Mouse (Mus musculus) limb, embryonic 10.5 days (tissue): ENCODE measurements around the gene Chd9. TPM values are rescaled to one million over a fixed set of nuclear protein-coding genes. Genes with fewer than 3 reads are reported as not detected.
"Not testable (repeated sequence)": the region's sequence is repeated elsewhere in the genome, so short reads cannot be mapped to it uniquely, and the experiment has no call there.

ENCODE experiments used
- DNase-seq: peaks from one replicate; pipeline ENCODE4 v3.0.0-alpha.2; 2017; ENCODE audit warnings: low spot score
- H3K27ac ChIP-seq: fragments of 300-500 bp; sonication (generic); 2 replicates; pipeline ENCODE4 v1.5.1; 2016; ENCODE audit warnings: mild to moderate bottlenecking
- H3K27me3 ChIP-seq: fragments of 300-500 bp; sonication (generic); 2 replicates; pipeline ENCODE4 v1.6.1; 2016; ENCODE audit warnings: low read depth, mild to moderate bottlenecking; ENCODE audit not compliant: poor library complexity, severe bottlenecking
- H3K36me3 ChIP-seq: fragments of 300-500 bp; sonication (generic); 2 replicates; pipeline ENCODE4 v1.6.1; 2016; ENCODE audit warnings: mild to moderate bottlenecking, moderate library complexity
- H3K4me1 ChIP-seq: fragments of 300-500 bp; sonication (generic); 2 replicates; pipeline ENCODE4 v1.6.1; 2016
- H3K4me3 ChIP-seq: fragments of 300-500 bp; sonication (generic); 2 replicates; pipeline ENCODE4 v1.5.1; 2016; ENCODE audit warnings: mild to moderate bottlenecking, moderate library complexity
- H3K9me3 ChIP-seq: fragments of 300-500 bp; sonication (generic); replicated peaks from 2 replicates; pipeline ENCODE4 v1.6.1; 2016; ENCODE audit warnings: mild to moderate bottlenecking
- WGBS: fragments of 180-500 bp; shearing (Covaris S2); methylation state at CpG from one replicate; pipeline ENCODE4 v1.1.7; 2016; 5-methylcytosine and 5-hydroxymethylcytosine counted together
- polyA plus RNA-seq: library from polyadenylated mRNA; unstranded; fragments of >200 nt; fragmentation: Nextera tagmentation; extraction: Ambion mirVana; gene quantifications from 2 replicates; pipeline ENCODE4 v1.2.1, GENCODE M21; 2016

Chd9 gene
- polyA plus RNA-seq, 1 experiment from 2014 or later: 45.5 TPM

DNA sequence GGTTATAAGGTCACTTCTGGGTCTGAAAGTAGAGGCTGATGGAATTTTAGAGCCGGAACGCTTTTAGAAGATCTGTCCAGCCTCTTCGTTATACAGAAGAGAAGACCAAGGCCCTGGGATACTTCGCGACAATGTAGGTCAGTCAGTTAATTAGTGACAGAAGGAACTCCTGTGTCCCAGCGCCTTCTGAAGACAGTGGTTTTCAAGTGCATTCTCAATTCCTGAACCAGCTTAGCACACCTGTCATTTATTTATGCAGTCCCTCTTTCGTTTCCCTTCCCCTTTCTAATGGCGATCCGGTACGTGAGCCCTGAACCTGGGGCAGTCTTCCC is 79.3 kb downstream of the Chd9 start:
- WGBS: 21% methylated on average over 10 of the region's 10 CpGs
- Histone ChIP-seq H3K9me3 (no peaks in the 10 kb centered on the region), H3K27ac (peak overlapping the region; percentile 97), H3K4me1 (peaks cover 19% of the 10 kb centered on the region), H3K36me3 (no peaks in the 10 kb centered on the region), H3K4me3 (peak overlapping the region; percentile 96), H3K27me3 (no peaks in the 10 kb centered on the region)
- no peak for DNase-seq

- Histone ChIP-seq H3K27ac (peak overlapping the region; percentile 97), H3K4me1 (peaks cover 19% of the 10 kb centered on the region), H3K27me3 (no peaks in the 10 kb centered on the region), H3K36me3 (no peaks in the 10 kb centered on the region), H3K9me3 (no peaks in the 10 kb centered on the region), H3K4me3 (peak overlapping the region; percentile 96)
- DNase-seq: peak; percentile 96
- 1% methylated on average over 87 of the region's 89 CpGs for WGBS
These were observed 79.8 kb downstream of the Chd9 start for GRCm38 (mm10) chr8:90907848-90908551.

DNA sequence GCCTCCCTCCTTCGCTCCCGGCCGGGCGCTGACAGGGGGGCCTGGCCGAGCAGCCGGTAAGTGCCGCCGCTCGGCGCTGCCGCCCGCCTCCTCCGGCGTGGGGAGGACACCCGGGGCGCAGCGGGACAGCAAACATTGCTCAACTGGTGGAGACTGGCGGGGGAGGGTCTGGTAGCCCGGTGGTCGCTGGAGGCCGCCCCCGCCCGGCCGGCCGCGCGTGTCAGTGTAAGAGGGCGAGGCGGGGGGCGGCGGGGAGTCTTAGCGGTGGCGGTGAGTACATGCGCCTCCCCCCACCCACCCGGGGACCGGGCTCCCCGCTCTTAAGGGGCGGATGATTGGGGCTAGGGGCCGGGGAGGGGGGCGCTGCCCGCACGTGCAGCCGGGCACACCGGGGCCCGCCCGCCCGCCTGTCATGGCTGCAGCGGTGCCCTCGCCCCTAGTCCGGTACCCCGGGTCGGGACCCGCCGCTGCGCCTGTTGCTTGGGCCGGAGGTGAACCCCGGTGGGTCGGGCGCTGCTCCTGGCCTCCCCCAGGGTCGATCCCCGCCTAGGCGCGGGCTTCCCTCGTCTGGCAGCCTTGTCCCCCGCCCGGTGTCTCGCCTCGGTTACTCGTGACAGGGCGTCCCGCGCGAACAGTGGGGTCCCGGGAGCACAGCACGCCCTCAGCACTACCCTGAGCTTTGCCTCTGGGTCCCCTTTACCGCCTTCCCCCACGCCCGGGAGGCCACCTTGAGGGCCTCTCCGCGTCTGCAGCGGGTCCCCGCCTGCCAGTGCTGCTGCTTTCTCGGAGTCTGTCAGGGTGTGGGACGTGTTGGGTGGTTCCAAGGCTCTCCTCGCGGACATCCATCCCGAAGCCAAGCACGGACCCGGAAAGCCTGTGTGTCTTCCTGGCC is 80.7 kb downstream of the Chd9 start:
- H3K4me1 ChIP-seq: peaks cover 19% of the 10 kb centered on the region
- peak overlapping the region; percentile 96 for H3K4me3 ChIP-seq
- under 1% methylated on average over 80 of the region's 89 CpGs for WGBS
- peak; percentile 74 for DNase-seq
- no peaks in the 10 kb centered on the region for H3K9me3 ChIP-seq
- peak overlapping the region; percentile 97 for H3K27ac ChIP-seq
- no peaks in the 10 kb centered on the region for H3K36me3 ChIP-seq
- no peaks in the 10 kb centered on the region for H3K27me3 ChIP-seq

- Histone ChIP-seq H3K4me1 (no peaks in the 10 kb centered on the region), H3K36me3 (0 out of 2 replicates have a peak, but pooled peaks cover 9% of the 10 kb centered on the region), H3K9me3 (no peaks in the 10 kb centered on the region), H3K27ac (no peak overlapping the region), H3K4me3 (no peak overlapping the region), H3K27me3 (no peaks in the 10 kb centered on the region)
- no peak for DNase-seq
- WGBS: 76% methylated on average over 3 of the region's 3 CpGs
These were observed 95.2 kb downstream of the Chd9 start for GRCm38 (mm10) chr8:90923158-90923905.

GRCm38 (mm10) chr8:90928412-90928811 is 100.3 kb downstream of the Chd9 start:
- 75% methylated on average over 1 of the region's 1 CpGs for WGBS
- DNase-seq: no peak
- Histone ChIP-seq H3K27me3 (no peaks in the 10 kb centered on the region), H3K4me1 (peaks cover 4% of the 10 kb centered on the region), H3K9me3 (no peaks in the 10 kb centered on the region), H3K36me3 (peaks cover 9% of the 10 kb centered on the region), H3K27ac (no peak overlapping the region), H3K4me3 (no peak overlapping the region)

DNA sequence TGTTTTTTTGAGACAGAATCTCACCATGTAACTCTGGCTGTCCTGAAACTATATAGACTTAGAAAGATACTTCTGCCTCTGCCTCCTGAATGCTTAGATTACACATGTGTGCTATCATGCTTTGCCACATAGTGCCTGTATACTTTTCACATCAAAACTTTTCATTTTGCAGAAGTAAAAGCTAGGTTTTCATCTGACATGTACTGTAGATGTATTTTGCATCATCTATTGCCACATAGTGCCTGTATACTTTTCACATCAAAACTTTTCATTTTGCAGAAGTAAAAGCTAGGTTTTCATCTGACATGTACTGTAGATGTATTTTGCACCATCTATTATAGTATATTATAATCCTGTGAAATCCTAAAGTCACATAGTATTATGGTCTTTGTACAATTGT is 102.0 kb downstream of the Chd9 start:
- H3K4me3 ChIP-seq, H3K27me3 ChIP-seq, H3K27ac ChIP-seq, H3K9me3 ChIP-seq, DNase-seq, H3K4me1 ChIP-seq: not testable (repeated sequence)
- peaks cover 13% of the 10 kb centered on the region for H3K36me3 ChIP-seq

DNA sequence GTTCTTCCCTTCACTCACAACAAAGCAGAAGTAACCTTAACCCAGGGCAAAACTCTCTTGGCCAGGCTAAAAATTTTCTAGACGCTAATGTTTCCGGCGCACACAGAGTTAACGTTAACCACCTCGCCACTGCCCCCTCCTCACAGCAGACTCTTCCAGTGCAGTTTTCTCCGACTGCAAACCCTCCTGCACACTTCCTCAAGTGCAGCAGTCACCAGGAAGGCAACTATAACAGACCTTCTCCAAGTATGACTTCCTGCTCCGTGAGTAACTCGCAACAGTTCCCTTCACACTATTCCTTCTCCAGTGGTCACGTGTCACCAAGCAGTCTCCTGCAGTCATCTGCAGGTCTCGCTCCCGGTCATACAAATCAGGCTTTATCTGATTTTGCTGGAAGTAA is 104.8 kb downstream of the Chd9 start:
- H3K36me3 ChIP-seq: peaks cover 19% of the 10 kb centered on the region
- no peak for DNase-seq
- H3K27me3 ChIP-seq: no peaks in the 10 kb centered on the region
- H3K27ac ChIP-seq: no peak overlapping the region
- 72% methylated on average over 11 of the region's 11 CpGs for WGBS
- H3K9me3 ChIP-seq: no peaks in the 10 kb centered on the region
- no peak overlapping the region for H3K4me3 ChIP-seq
- H3K4me1 ChIP-seq: peaks cover 4% of the 10 kb centered on the region

GRCm38 (mm10) chr8:90934786-90935185 is 106.6 kb downstream of the Chd9 start:
- no peak overlapping the region for H3K4me3 ChIP-seq
- peaks cover 4% of the 10 kb centered on the region for H3K4me1 ChIP-seq
- DNase-seq: no peak
- H3K36me3 ChIP-seq: peaks cover 19% of the 10 kb centered on the region
- WGBS: 96% methylated on average over 1 of the region's 1 CpGs
- H3K27me3 ChIP-seq: no peaks in the 10 kb centered on the region
- H3K27ac ChIP-seq: no peak overlapping the region
- no peaks in the 10 kb centered on the region for H3K9me3 ChIP-seq

GRCm38 (mm10) chr8:90936840-90937239 is 108.7 kb downstream of the Chd9 start:
- Histone ChIP-seq H3K27ac (no peak overlapping the region), H3K4me3 (no peak overlapping the region), H3K4me1 (peaks cover 4% of the 10 kb centered on the region), H3K27me3 (no peaks in the 10 kb centered on the region), H3K36me3 (peaks cover 19% of the 10 kb centered on the region), H3K9me3 (no peaks in the 10 kb centered on the region)
- DNase-seq: no peak
- 53% methylated on average over 1 of the region's 1 CpGs for WGBS

DNA sequence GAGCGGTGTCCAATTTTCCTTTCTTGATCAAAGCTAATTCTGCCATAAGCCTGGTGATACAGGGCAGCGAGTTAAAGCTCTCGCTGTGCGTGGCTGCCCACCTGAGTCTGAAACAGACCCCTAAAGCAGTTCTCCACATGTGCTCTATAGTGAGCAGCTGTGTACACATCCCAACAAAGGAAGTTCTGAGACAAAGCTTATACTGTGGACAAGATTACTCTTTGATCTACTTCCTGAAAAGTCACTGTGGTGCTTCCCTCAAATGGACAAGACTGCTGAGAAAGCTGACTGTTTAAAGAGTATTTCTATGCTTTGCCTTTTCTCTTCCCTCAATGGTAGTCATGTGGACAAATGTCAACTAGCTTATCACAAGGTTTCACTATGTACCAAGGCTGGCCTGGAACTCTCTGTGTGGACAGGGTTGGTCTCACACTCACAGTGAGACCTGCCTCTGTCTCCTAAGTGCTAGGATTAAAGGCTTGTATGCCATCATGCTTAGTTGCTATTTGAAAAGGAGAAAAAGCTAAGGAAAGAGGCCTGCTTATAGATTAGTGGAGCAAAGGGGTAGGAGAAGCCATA is 110.3 kb downstream of the Chd9 start:
- Histone ChIP-seq H3K27me3 (no peaks in the 10 kb centered on the region), H3K36me3 (peaks cover 9% of the 10 kb centered on the region), H3K4me1 (no peaks in the 10 kb centered on the region), H3K4me3 (no peak overlapping the region), H3K9me3 (no peaks in the 10 kb centered on the region), H3K27ac (no peak overlapping the region)
- WGBS: 90% methylated on average over 4 of the region's 4 CpGs
- no peak for DNase-seq

DNA sequence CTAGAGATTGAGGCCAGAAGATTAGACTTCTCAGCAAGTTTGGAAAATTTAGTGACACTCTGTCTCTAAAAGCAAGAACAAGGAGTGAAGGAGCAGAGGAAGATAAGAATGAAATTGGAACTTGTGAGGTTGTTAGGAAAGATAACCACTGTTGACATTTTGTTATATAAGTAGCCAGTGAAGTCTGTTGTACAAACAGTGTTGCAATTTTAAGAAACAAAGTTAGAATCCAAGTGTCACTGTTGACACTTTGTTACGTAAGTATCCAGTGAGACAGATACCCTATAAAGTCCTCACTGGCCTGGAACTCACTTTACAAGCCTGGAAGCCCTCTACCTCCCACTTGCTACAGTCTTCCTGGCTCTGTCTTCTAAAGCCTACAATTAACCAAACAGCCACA is 111.7 kb downstream of the Chd9 start:
- no peak for DNase-seq
- no peaks in the 10 kb centered on the region for H3K4me1 ChIP-seq
- no peak overlapping the region for H3K4me3 ChIP-seq
- H3K36me3 ChIP-seq: peaks cover 6% of the 10 kb centered on the region
- H3K9me3 ChIP-seq: no peaks in the 10 kb centered on the region
- no peak overlapping the region for H3K27ac ChIP-seq
- H3K27me3 ChIP-seq: no peaks in the 10 kb centered on the region
- whole genome bisulfite sequencing: 84% methylated on average over 1 of the region's 1 CpGs

DNA sequence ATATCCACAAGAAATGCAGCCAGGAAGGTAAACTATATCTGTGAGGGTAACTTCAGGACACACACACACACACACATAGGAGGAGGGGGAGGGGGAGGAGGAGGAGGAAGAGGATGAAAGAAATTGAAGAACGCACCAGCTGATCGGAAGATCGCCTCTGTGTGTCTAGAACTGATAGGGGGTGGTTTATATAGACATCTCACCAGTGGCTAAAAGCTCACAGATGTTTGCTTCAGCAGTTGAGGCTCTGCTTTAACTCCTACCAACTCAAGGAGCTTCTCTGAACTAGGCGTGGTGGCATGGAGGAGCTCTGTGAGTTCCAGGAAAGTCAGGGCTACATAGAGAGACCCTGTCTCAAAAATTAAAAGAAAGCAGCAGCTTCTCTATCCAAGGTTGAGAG is 115.6 kb downstream of the Chd9 start:
- no peaks in the 10 kb centered on the region for H3K9me3 ChIP-seq
- H3K4me1 ChIP-seq: peaks cover 6% of the 10 kb centered on the region; the same call in 1 of the 2 replicates
- DNase-seq: no peak
- H3K27me3 ChIP-seq: no peaks in the 10 kb centered on the region
- no peak overlapping the region for H3K27ac ChIP-seq
- H3K36me3 ChIP-seq: no peaks in the 10 kb centered on the region
- no peak overlapping the region for H3K4me3 ChIP-seq
- 89% methylated on average over 4 of the region's 4 CpGs for WGBS
